In the genomic region with DNA sequence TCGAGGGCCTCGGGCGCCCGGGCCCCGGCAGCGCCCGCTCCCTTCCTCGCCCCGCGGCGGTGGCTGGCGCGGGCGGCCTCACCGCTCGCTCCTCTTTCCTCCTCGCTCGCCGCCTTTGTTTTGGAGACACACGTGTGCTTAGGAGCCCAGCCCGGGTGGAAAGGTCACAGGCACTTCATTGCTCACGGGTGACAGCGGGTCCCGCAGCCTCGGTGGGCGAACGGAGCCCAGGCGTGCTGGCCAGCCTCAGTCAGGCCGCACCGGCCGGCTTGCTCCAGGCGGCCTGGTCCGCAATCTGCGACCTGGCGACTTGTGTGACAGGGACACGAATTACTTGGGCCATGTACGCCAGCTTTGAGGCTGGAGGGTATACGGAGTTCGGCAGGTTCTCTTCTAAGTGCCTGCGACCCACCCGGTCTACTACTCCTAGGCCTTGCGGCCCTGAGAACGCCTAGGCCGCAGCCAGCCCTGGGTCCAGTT, we compare ENCODE assay signal across 8 mouse cellular contexts. TPM values are rescaled to one million over a fixed set of nuclear protein-coding genes. Genes with fewer than 3 reads are reported as not detected.
DNase-seq lines count a peak whose midpoint lies in the region; ATAC-seq and TF ChIP-seq lines count a peak whose summit lies in the region.

No protein-coding gene starts in this region.

- H3K4me2 ChIP-seq in lung, embryonic 14.5 days, result peak overlapping the region; percentile 61
- H3K4me2 ChIP-seq in limb, embryonic 11.5 days (ENCODE audit: low read depth, severe bottlenecking), result peak overlapping the region; percentile 60
- H3K4me2 ChIP-seq in stomach, embryonic 14.5 days (replicated peaks; ENCODE audit: low read depth, low read length), result peak overlapping the region; percentile 57

- H3K4me1 ChIP-seq in lung, embryonic 14.5 days (ENCODE audit: insufficient read depth), result no peaks in the 10 kb centered on the region
- H3K4me1 ChIP-seq in embryonic fibroblast, embryonic 13.5 days (ENCODE audit: control insufficient read depth, insufficient read depth, low read length), result no peaks in the 10 kb centered on the region
- peaks cover 24% of the 10 kb centered on the region for H3K4me1 ChIP-seq in limb, embryonic 11.5 days (ENCODE audit: control insufficient read depth, insufficient read depth, low read length)
- peaks cover 2% of the 10 kb centered on the region; the same call in 1 of the 2 replicates for H3K4me1 ChIP-seq in stomach, embryonic 14.5 days (ENCODE audit: control insufficient read depth, insufficient read depth, low read length)

- H3K9me3 ChIP-seq in lung, embryonic 14.5 days (ENCODE audit: low read depth, low read length), result no peaks in the 10 kb centered on the region
- H3K9me3 ChIP-seq in limb, embryonic 11.5 days (ENCODE audit: control insufficient read depth, low read length), result no peaks in the 10 kb centered on the region
- H3K9me3 ChIP-seq in stomach, embryonic 14.5 days (ENCODE audit: control insufficient read depth, low read depth, low read length), result no peaks in the 10 kb centered on the region

- WGBS in lung, embryonic 14.5 days, result 15% methylated on average over 43 of the region's 44 CpGs
- WGBS in limb, embryonic 11.5 days, result 5% methylated on average over 36 of the region's 44 CpGs
- WGBS in stomach, embryonic 14.5 days, result 19% methylated on average over 44 of the region's 44 CpGs

- no peak for ATAC-seq in lung, embryonic 14.5 days (ENCODE audit: insufficient read depth)
- ATAC-seq in limb, embryonic 11.5 days (ENCODE audit: insufficient number of reproducible peaks, low FRiP score, low TSS enrichment, low read depth), result no peak
- ATAC-seq in stomach, embryonic 14.5 days (ENCODE audit: insufficient number of reproducible peaks, insufficient read depth, low FRiP score, low read depth), result no peak
- ATAC-seq in granulocyte monocyte progenitor cell, adult 5-6 weeks (replicated peaks; ENCODE audit: poor library complexity, severe bottlenecking), result no peak

- no peak for TF ChIP-seq CTCF in lung, embryonic 14.5 days (IDR thresholded peaks at IDR 0.05; ENCODE audit: low read depth)
- TF ChIP-seq CTCF in embryonic fibroblast, embryonic 13.5 days (IDR thresholded peaks at IDR 0.05; ENCODE audit: borderline replicate concordance, insufficient read depth, low read length), result no peak

- H3K4me3 ChIP-seq in lung, embryonic 14.5 days (ENCODE audit: low read depth, low read length), result peak overlapping the region; percentile 44
- H3K4me3 ChIP-seq in embryonic fibroblast, embryonic 13.5 days (ENCODE audit: insufficient read depth, low read length), result peak overlapping the region; percentile 58
- H3K4me3 ChIP-seq in limb, embryonic 11.5 days (ENCODE audit: low read depth, low read length), result peak overlapping the region; percentile 51
- peak overlapping the region; percentile 33 for H3K4me3 ChIP-seq in stomach, embryonic 14.5 days (ENCODE audit: low read depth, low read length)

- peak overlapping the region; percentile 53 for H3K9ac ChIP-seq in lung, embryonic 14.5 days
- peak overlapping the region; percentile 67 for H3K9ac ChIP-seq in limb, embryonic 11.5 days (ENCODE audit: low read length)
- no peak overlapping the region; the same call in 1 of the 2 replicates for H3K9ac ChIP-seq in stomach, embryonic 14.5 days (replicated peaks; ENCODE audit: low read depth, low read length)

- H3K27me3 ChIP-seq in lung, embryonic 14.5 days (ENCODE audit: insufficient read depth, low read length), result peaks cover 82% of the 10 kb centered on the region
- peaks cover 63% of the 10 kb centered on the region for H3K27me3 ChIP-seq in limb, embryonic 11.5 days (ENCODE audit: control insufficient read depth, insufficient read depth, low read length)
- peaks cover 52% of the 10 kb centered on the region for H3K27me3 ChIP-seq in stomach, embryonic 14.5 days (ENCODE audit: control insufficient read depth, insufficient read depth, low read length)

- TF ChIP-seq POLR2A in embryonic fibroblast, embryonic 13.5 days (IDR thresholded peaks at IDR 0.05; ENCODE audit: low read depth, low read length), result no peak

- DNase-seq in lung, embryonic 14.5 days, result no peak
- DNase-seq in lung, adult 18-20 months, result no peak
- DNase-seq in limb, embryonic 11.5 days (ENCODE audit: low spot score), result peak; percentile 68
- DNase-seq in urinary bladder, postnatal 10 days (ENCODE audit: low spot score), result no peak
- DNase-seq in adipocyte (ENCODE audit: low spot score), result no peak

- H3K27ac ChIP-seq in lung, embryonic 14.5 days (ENCODE audit: low read depth), result no peak overlapping the region; the same call in 1 of the 2 replicates
- H3K27ac ChIP-seq in embryonic fibroblast, embryonic 13.5 days (ENCODE audit: insufficient read depth, low read length), result peak overlapping the region; percentile 19
- H3K27ac ChIP-seq in limb, embryonic 11.5 days (replicated peaks; ENCODE audit: low read depth, low read length), result peak overlapping the region; percentile 52; the same call in 1 of the 2 replicates
- no peak overlapping the region for H3K27ac ChIP-seq in stomach, embryonic 14.5 days (ENCODE audit: low read length)

- no peaks in the 10 kb centered on the region for H3K36me3 ChIP-seq in lung, embryonic 14.5 days (ENCODE audit: insufficient read depth)
- H3K36me3 ChIP-seq in limb, embryonic 11.5 days (ENCODE audit: control insufficient read depth, insufficient read depth, low read length), result no peaks in the 10 kb centered on the region
- no peaks in the 10 kb centered on the region for H3K36me3 ChIP-seq in stomach, embryonic 14.5 days (ENCODE audit: control insufficient read depth, insufficient read depth, low read length)

RNA-seq across cellular contexts. Expression of gene Foxc1, which starts 5.1 kb away (rescaled TPM):
- 0.63 and 0.74 TPM in 2 replicates for polyA plus RNA-seq in lung, embryonic 14.5 days (2014; fragmentation: Nextera tagmentation; extraction: Ambion mirVana)
- 14.4 and 19.7 TPM in 2 replicates for polyA plus RNA-seq in embryonic fibroblast, embryonic 13.5 days (2011; ENCODE audit: insufficient read length, low read depth, missing spikeins)
- 5.6 and 6.4 TPM in 2 replicates for polyA plus RNA-seq in limb, embryonic 11.5 days (2014; fragmentation: Nextera tagmentation; extraction: Ambion mirVana)
- 0.33 and 0.55 TPM in 2 replicates for polyA plus RNA-seq in stomach, embryonic 14.5 days (2014; fragmentation: Nextera tagmentation; extraction: Ambion mirVana)
- not detected in 2 replicates for total RNA-seq in granulocyte monocyte progenitor cell, adult 5-6 weeks (2014; fragmentation: Nextera tagmentation)
- not detected in 2 replicates for total RNA-seq in granulocyte monocyte progenitor cell, adult 5-6 weeks (2017)

Comparison
In these comparisons a context has a peak if more than half of its experiments do, and no peak if none do; other contexts are left out.
1. H3K27ac ChIP-seq: peak in embryonic fibroblast, embryonic 13.5 days (single experiment) and limb, embryonic 11.5 days (single experiment); none in lung, embryonic 14.5 days (single experiment) and stomach, embryonic 14.5 days (single experiment).
2. Peak in every context shown above with its lines, with median percentiles within 50 percentile points of each other: H3K4me2 ChIP-seq and H3K4me3 ChIP-seq.